Mouse (Mus musculus) lung, postnatal 25 days (tissue): ENCODE measurements around the gene 4933417A18Rik.
"Not testable (repeated sequence)": the region's sequence is repeated elsewhere in the genome, so short reads cannot be mapped to it uniquely, and the experiment has no call there.

Experiments used
- DNase-seq: peaks from one replicate; pipeline ENCODE4 v3.0.0; 2022; ENCODE audit warnings: low spot score

4933417A18Rik gene

DNA sequence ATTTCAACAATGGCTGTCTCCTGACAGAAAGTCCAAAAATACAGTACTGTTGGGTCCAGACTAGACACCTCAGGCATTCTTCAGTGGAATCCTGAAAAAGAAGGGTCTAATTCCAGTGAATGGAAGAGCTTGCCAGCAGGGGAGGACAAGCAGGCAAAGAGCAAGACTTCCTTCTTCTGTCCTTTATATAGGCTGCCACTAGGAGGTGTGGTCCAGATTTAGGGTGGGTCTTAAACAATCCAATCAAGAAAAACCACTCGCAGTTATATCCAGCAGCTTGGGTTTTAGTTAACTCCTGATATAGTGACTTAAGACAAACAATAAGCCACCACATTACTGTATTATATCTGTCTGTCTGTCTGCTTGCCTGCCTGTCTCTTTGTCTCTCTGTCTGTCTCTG is 49.6 kb downstream of the 4933417A18Rik start:
- no peak for DNase-seq

DNA sequence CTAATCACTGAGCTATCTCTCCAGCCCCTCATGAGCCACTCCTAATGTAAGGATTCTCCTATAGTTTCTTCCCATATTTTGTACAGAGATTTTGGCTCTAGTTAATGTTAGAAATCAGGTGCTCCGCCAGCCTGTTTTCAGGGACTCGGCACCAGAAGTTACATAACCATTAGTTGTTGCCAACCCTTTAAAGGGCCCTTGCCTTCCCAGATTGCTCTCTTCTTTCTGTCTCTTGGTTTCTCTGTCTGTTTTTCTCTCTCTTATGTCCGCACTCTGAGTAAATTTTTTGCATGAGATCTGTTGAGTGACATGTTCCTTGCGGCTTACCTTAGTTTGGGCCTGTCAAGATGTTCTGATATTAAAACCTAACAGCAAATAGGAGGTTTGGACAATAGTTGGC is 51.9 kb downstream of the 4933417A18Rik start:
- DNase-seq, result no peak

DNA sequence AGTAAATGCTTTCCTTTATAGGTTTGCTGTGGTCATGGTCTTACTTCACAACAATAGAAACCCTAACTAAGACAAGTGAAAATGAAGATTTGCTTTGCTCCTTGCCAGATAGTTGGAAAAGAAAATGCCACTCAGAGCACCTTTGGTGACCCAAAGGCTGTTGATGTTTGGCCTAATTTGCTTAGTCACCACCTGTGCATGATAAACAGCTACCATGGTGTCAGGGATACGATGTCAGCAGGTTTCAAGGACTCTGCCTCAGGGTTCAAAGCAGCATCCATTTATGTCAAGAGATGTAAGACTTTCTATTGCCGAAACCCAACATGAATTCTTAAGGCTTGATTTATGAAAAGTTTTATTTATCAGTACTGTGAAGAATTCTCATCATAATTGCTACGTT is 53.2 kb downstream of the 4933417A18Rik start:
- DNase-seq, result no peak

DNA sequence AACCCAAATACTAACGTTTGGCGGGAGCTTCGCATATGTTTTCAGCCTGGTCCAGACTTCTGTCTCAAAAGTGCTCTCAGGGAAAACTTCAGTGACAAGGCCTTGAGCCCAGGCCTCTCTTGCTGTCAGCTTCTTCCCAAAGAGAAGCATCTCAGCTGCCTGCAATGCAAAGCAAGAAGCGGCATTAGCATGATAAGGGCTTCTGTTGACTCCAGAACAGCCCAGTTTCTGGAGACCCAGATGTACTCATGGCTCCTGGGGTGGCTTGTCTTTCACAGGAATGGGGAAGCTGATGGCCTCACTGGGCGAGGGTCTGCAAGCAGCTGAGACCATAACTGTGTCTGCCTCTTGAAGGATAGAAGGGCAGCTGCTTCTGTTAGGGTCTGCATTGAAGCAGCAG is 54.4 kb downstream of the 4933417A18Rik start:
- DNase-seq, result not testable (repeated sequence)

DNA sequence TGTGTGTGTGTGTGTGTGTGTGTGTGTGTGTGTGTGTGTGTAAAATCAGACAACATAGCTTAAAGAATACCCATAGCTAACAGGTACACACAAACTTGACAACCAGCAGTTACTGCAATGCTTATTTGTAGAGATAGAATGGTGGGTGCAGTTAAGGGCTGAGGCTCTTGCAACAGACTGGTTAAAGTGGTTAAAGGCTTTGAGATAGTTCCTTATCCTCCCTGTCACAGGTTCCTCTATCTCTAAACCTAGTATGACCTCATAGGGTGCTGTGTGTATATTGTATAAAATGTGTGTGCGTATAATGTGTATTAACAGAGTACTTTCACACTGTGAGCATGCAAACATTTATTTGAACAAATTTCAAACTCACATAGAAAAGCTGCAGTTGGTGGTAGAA is 59.3 kb downstream of the 4933417A18Rik start:
- not testable (repeated sequence) for DNase-seq

DNA sequence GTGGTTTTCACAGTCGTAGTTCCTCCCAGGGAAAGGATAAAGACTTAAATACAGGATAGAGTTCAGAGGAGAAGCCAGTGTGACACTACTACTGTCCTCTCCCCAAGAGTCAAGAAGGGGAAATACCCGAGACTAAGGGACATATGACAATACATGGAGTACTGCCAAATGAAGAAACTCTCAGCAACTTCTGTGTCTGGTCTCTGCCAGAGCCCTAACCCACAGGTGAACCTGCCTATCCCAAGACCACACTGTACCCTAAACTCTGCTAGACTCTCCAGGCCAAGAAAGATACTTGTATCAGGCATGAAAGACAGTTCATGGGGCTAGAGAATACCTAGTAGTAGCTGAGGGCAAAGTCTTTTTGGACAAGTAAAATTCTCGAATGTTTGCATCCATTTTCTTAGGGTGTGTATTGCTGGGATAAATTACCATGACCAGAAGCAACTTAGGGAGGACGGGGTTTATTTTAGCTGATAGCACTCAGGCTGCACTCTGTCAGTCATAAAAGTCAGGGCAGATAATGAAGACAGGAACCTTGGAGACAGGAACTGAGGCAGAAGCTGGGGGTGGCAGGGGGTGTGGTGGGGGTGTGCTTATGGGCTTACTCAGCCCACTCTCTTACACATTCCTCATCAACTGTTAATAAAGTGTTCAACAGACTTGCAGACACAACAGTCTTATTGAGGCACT is 67.5 kb downstream of the 4933417A18Rik start:
- DNase-seq, result peak; percentile 17

DNA sequence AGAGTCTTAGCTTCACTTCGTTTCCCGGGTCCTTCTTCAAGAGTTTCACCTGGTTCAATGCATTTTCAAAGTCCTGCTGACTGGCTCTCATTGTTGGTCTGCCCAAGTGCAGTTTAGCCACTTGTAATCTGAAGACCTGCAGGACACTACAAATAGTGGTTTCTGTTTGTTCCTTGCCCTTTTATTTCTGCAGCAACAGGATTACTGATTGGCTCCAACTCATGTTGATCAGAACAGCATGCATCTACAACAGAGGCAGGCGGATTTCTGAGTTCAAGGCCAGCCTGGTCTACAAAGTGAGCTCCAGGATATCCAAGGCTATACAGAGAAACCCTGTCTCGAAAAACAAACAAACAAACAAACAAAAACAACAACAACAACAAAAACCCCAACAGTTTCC is 68.9 kb downstream of the 4933417A18Rik start:
- DNase-seq, result no peak

DNA sequence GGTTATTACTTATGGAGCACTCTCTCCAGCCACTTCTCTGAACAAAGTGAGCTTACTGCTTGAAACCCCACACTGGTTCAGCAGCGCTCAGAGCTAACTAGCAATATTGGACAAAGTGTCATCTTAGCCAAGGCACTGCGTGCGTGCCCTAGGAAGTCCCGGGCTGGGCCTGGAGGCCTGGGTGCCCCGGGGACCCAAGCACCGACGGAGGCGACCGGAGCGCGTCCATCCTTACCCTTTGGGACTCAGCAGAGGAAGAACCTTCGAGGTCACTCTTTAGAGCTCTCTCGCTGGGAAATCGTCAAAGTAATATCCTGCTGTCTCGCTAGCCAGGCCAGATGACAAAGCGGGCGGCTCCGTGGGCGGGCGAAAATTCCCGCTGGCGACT is 69.4 kb downstream of the 4933417A18Rik start:
- DNase-seq, result no peak

DNA sequence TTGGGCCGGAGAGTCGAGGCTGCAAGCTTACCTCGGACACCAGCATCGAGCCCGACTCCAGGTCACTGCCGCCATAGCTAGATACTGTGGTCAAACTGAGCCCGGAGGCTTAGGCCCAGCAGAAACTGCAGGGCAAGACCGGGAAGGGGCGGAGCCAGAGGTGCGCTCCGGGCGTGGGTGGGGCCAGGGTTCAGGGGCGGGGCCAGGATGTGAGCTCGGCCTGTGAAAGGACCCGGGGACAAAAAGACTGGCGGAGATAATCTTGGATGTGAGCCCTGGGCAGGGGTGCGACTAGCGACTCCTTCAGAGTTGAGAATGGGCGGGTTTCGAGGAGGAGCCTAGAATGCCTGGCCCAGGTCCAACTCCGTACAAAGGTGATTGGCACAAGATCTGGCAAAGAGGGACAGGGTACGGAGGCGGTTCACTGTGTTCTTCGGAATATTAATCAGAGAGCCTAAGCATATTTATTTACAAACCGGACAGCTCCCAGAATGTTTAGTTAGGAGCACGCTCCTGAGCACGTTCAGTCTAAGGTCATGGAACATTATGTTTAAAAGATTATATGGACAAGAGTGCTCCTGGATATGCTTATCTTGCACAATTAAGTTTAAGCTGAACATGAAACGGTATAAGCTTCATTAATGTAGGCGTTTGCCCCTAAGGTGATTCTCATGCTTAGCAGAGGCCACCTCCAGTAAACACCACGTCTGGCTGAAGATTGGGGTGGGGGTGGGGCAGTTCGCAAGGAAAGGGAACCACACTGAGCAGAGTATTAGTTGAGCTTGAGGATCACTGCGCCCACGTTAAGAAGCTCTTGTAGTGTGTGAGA is 70.0 kb downstream of the 4933417A18Rik start:
- DNase-seq, result peak; percentile 97

DNA sequence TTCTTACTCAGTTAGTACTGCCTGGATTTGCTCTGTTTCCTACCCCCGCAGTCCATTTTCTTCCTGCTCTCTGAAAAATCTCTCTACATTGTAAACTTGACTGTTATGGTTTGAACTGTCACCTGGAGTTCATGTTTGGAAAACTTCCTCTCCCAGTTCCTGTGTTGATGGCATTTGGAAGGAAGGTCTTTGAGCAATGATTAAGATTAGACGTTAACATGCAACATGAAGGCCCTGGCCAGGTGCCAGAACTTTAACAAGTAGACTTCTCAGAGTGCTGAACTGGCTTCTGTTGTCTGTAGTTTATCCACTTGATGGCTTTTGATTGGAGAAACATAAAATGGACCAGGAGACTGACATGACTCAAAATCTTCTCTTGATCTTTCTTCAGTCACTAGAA is 71.7 kb downstream of the 4933417A18Rik start:
- peak; percentile 5 for DNase-seq
